Mouse (Mus musculus): ENCODE results near the gene Thada.

Thada gene

GRCm38 (mm10) chr17:84465753-84466608, at the start of gene Thada:
Thada (minus strand) TSS chr17:84466205.
- DNase-seq (ENCODE audit: low spot score), result peak; percentile 99

DNA sequence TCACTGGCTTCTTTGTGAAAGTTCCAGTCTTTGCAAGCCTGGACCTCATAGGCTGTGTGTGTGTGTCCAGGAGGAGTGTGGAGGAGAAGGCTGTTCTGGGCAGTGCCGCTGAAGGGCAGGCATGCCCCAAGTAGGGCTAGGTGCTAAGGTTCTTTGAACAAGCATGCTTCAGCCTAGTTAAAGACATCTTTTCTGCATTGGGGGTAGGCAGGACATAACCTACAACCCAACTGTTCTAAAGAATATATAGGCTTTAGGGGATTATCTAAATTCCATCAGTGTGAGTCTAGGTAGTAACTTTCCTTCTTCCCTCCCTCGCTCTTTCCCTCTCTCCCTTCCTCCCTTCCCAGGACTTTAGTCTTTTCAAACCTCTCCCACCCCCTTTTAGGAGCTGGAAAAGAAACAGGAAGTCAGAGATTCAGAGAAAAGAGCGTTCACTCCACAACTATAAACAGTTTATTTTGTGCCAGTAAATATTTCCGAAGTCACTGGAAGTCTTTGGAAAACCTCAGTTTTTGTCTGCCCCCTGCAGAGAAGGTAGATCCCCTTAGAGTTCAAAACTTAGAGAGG, 46.6 kb upstream of the Thada start:
- peak; percentile 53 for DNase-seq (ENCODE audit: low spot score)

- peak; percentile 93 for DNase-seq (ENCODE audit: low spot score)
Measured at GRCm38 (mm10) chr17:84511682-84512515, 45.9 kb upstream of the Thada start, which contains the start of gene Plekhh2. Plekhh2 (plus strand) TSS chr17:84511895.

GRCm38 (mm10) chr17:84510961-84511639, 45.1 kb upstream of the Thada start:
- no peak for DNase-seq (ENCODE audit: low spot score)

DNA sequence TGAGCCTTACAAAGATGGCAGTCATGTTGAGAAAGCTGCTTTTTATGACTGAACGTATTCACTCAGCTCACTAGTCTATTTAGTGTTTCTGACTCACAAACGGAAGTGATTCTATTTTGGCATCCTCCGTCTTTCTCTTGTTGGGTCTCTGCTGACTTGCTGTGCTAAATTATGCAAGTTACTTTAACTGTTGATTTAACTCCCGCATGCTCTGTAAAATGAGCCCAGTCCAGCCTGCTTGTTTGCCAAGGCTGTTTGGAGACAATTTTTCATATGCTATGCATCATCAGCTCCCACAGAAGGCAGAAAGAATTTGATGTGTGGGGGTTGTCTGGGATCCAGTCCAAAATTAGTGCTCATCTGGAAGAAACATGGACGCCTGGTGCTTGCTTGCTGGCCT, 44.4 kb upstream of the Thada start:
- DNase-seq (ENCODE audit: low spot score), result no peak

DNA sequence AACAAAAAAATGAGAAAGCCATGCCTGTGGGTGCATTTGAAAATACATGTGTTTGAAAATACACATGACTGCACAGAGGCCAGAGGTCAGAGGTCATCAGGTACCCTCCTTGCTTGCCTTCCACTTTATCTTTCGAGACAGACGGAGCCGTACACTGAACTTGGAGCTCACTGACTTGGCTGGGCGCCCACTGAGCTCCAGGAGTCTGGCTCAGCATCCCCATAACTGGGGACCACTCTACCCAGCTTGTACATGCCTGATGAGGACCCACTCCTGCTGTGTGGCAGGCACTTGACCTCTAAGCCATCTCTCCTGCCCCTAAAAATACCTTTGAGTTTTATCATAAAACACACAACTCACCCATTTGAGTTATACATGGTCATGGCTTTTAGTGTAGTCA, 43.2 kb upstream of the Thada start:
- no peak for DNase-seq (ENCODE audit: low spot score)

DNA sequence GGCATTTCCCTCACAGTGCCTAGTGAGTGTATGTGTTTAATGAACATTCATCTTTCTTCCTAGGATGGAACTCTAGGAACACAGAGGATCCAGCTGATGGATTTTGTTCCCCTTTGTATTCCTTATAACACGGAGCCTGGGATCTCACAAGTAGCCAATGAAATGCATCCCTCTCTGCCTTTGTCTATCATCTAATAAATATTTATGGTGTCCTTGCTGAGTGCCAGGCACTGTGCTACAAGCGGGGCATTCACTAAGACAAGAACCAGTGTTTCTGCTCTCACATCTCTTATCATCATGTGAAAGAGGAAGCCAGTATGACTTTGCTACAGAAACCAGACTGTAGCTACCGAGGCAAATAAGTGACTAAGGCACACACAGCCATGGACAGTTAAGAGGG, 42.7 kb upstream of the Thada start:
- no peak for DNase-seq (ENCODE audit: low spot score)

DNA sequence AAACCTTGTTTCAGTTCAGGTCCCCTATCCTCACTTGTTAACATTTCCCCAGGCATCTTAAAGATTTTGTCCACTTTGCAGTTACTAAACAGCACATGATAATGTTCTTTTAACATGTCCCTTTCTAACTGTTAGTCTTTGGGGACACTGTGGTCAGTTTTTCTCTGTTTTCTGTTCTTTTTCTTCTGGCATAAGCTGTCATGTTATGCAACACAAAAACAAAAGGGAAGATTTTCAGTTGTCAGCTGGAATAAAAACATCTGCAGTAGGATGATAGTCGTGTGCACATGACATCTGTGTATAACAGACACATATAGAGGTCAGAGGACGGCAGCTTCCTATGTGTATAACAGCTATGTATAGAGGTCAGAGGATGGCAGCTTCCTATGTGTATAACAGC, 39.9 kb upstream of the Thada start:
- no peak for DNase-seq (ENCODE audit: low spot score)

DNA sequence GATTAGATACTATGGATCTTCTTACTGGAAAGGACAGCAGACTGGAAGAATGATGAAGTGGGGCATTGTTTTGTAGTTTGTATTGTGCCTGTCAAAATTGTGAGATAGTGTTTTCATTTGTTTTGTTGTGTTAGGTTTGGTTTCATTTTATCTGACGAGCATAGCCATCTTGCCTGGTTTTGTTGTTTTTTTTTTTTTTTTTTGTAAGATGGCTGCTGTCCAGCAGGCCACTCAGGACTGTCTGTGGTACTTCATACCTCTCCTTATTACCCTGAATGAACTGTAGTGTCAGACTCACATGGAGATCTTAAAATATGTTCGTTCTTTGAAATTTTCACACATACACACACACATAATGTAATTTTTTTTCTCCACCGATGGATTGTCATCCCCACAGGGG, 36.3 kb upstream of the Thada start:
- no peak for DNase-seq (ENCODE audit: low spot score)

GRCm38 (mm10) chr17:84498639-84499038, 32.6 kb upstream of the Thada start:
- peak; percentile 22 for DNase-seq (ENCODE audit: low spot score)

DNA sequence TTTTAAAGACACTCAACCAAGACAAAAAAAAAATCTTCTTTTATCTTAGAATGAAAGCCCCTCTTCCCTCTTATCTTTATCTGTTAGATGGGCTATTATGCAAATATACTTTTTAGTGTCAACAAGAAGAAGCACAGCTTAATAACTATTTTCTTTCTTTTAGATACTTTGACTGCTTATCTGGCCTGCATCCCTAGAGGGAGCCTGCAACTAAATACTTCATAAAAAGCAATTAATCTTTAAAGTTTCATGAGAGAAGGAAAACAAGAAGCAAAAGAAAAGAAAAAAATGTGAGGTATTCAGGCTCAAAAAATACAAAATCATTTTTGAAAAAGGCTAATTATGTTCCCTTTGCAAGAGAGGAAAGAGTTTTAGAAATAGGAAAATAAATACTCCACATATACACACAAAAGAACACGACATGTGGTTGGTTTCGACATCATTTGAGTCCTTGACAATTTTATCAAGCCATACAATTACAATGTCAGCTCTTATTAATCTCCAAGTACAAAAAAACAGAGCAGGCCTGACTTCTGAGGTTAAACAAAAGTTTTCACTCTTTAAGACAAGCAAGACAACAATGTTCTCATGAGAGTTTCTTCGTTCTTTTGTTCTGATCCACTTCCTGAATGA, 32.1 kb upstream of the Thada start:
- DNase-seq (ENCODE audit: low spot score), result no peak

DNA sequence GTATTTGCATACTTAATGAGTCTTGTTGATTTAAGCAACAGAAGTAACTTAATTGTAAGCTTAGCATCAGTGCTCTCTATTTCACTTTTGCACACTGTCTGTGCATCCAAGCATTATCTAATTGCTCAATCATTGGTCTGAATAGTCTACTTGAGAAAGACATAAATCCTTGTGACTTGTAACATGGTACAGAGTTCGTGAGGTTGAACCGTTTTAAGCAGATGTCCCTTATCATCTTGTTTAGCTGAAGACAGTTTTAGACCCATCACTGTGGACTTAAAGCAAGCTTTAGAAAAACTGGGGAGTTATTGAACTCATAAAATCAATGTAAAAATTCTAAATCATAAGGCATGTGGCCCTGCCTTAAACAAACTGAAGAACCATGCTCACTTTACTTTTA, 31.6 kb upstream of the Thada start:
- peak; percentile 9 for DNase-seq (ENCODE audit: low spot score)

- no peak for DNase-seq (ENCODE audit: low spot score)
Measured at GRCm38 (mm10) chr17:84497026-84497425, 31.0 kb upstream of the Thada start.

- DNase-seq (ENCODE audit: low spot score), result peak; percentile 28
Measured at GRCm38 (mm10) chr17:84492255-84492880, 26.4 kb upstream of the Thada start.

DNA sequence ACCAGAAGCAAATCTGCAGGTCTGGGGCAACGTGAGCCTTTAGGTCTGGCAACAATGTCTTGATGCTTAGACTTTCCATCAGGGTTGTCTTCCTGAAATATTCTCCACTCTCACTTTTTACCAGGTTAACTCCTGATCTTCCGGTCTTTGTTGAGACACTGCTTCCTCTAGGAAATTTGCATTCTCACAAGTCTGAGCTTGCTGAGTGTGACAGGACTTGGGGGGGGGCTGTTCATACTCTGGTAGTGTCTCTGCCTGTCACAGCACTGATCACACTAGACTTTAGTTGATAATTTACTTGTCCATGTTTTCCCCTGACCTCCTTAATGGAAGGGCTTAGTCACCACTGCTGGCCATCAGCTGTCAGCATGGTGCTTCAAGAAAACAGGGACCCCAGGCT, 21.4 kb upstream of the Thada start:
- DNase-seq (ENCODE audit: low spot score), result no peak

DNA sequence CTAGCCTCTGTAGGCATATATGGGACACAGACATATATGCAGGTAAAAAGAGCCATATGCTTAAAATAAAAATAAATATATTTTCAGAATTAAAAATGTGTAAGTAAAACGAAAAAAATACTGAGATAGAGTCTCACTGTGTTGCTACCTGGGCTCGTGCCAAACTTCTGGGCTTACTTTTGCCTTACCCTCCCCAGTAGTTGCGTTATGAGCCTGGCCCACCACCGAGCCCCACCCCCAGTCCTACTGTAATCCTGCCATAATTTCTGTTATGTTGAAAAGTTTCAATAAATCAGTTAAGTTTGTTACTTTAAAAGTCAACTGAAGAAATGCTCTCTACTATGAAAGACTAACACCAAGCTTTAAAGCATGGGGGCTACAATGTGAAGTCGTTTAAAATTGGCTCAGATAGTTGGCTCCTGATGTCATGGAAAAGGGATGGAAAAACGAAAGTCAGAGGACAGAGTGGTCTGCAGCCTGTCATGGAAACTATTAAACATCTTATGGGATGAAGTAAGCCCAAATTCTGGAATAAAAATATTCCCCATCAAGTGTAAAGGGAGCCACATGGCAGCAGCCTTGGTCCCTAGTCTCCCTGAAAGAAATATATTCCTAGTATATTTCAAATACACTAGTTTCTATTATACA, 17.8 kb upstream of the Thada start:
- no peak for DNase-seq (ENCODE audit: low spot score)

GRCm38 (mm10) chr17:84482831-84483230, 16.8 kb upstream of the Thada start:
- no peak for DNase-seq (ENCODE audit: low spot score)

GRCm38 (mm10) chr17:84480464-84481355, 14.7 kb upstream of the Thada start:
- peak; percentile 86 for DNase-seq (ENCODE audit: low spot score)

DNA sequence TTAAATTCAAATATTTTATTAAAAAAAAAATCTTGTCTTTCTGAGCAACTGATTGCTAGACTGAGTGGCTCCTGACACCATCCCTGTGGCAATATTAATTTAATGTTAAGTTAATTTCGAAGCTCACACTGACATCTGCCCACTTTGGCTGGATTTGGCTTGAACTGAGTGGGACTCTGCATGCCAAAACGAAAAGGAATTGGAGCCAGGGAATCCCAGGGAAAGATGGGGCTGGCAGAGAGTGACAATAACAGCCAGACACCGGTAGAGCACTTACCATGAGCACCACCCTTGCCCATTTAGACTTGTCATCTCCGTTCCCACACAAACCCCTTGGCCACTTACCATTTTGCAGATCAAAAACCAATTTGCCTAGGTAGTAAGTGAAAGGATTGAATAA, 12.3 kb upstream of the Thada start:
- DNase-seq (ENCODE audit: low spot score), result no peak

GRCm38 (mm10) chr17:84477176-84477575, 11.2 kb upstream of the Thada start:
- DNase-seq (ENCODE audit: low spot score), result no peak
